Mouse (Mus musculus) cortical plate, adult 2 months (tissue): ENCODE results near the gene Dhh.

Experiments used
- CTCF ChIP-seq: fragments of 200-500 bp; IDR thresholded peaks from 2 replicates; pipeline ENCODE4 v1.5.1; 2011; ENCODE audit warnings: mild to moderate bottlenecking, control low read depth, low read length; ENCODE audit not compliant: insufficient read depth; ENCODE audit errors: extremely low read depth
- POLR2A ChIP-seq: fragments of 200-500 bp; IDR thresholded peaks from 2 replicates; pipeline ENCODE4 v1.6.1; 2011; ENCODE audit warnings: mild to moderate bottlenecking, low read length, control low read depth; ENCODE audit not compliant: insufficient read depth; ENCODE audit errors: extremely low read depth

GRCm38 (mm10) chr15:98942081-98942480, 43.7 kb upstream of the Dhh start:
- TF ChIP-seq CTCF (no peak), POLR2A (no peak)
